Mouse (Mus musculus): ENCODE results near the gene Rbfox1.

DNA sequence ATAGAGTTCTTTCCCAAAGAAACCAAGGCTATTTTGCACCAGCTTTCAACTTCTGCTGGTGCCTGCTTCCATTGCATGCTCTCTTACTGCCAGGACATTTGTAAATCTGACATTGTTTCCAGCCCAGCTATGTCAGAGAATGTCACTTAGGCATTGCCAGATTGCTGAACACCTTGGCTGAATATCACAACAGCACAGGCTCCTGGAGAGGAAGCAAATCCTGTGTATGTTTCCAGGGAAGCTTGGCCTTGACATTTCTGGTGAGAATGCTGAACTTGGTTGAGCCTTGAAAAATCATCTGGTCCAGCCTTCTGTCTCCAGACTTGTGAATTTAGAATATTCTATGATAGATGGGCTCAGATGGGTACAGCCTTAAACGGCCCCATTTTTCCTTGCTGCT lies 1217.3 kb downstream of the Rbfox1 start:
- TF ChIP-seq POLR2A (IDR thresholded peaks at IDR 0.05; ENCODE audit: low read depth, low read length) (no peak), CTCF (IDR thresholded peaks at IDR 0.05; ENCODE audit: borderline replicate concordance, insufficient read depth, low read length) (no peak)
